In the genomic region with DNA sequence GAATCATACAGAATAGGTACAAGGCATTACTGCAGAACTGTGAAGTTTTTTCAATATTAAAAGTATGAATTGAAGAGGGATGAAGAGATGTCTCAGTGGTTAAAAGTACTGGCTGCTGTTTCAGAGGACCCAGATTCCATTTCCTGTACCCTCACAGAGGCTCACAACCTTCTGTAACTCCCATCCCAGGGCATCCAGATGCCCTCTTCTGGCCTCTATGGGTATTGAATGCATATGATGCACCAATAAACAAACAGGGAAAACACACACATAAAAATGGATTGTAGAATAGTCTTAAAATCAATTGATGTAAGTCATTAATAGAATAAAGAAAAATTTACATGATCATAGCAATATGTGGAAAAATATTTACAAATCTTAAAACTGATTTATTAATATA, we compare ENCODE assay signal across 19 mouse cellular contexts. TPM values are rescaled to one million over a fixed set of nuclear protein-coding genes. Genes with fewer than 3 reads are reported as not detected.
DNase-seq lines count a peak whose midpoint lies in the region; ATAC-seq and TF ChIP-seq lines count a peak whose summit lies in the region.
"Had no signal": no experiment of that assay in that cellular context is flagged by ENCODE, and none has a peak within 500 bp of the region (broad histone marks: within the 10 kb centered on the region; RNA-seq: fewer than 3 reads in every experiment).

No protein-coding gene starts in this region.

- no peaks in the 10 kb centered on the region for H3K79me2 ChIP-seq in CH12.LX (replicated peaks; ENCODE audit: control insufficient read depth, extremely low read depth, insufficient read depth, poor library complexity, severe bottlenecking)

- H3K36me3 ChIP-seq in liver, embryonic 14.5 days (replicated peaks; ENCODE audit: control insufficient read depth, insufficient read depth, low read depth) = no peaks in the 10 kb centered on the region
- H3K36me3 ChIP-seq in CH12.LX (replicated peaks in 1 of 2; ENCODE audit: control insufficient read depth in 1 of 2, insufficient read depth in 1 of 2, low read length in 1 of 2) = no peaks in the 10 kb centered on the region
- H3K36me3 ChIP-seq: liver, embryonic 13.5 days; midbrain, embryonic 12.5 days; neural tube, embryonic 13.5 days had no signal

- H3K4me1 ChIP-seq in liver, embryonic 14.5 days (replicated peaks; ENCODE audit: control insufficient read depth in 2 of 2, insufficient read depth in 2 of 2, low read length in 1 of 2) = no peaks in the 10 kb centered on the region
- H3K4me1 ChIP-seq in CH12.LX (ENCODE audit: control insufficient read depth in 1 of 2, insufficient read depth in 2 of 2) = peaks cover 0 to 6% of the 10 kb centered on the region in 2 experiments; a peak in 3 of 4 replicates
- H3K4me1 ChIP-seq: embryonic facial prominence, embryonic 13.5 days; forebrain, embryonic 13.5 days; liver, embryonic 13.5 days; midbrain, embryonic 12.5 days; neural tube, embryonic 13.5 days had no signal

- TF ChIP-seq EP300 in liver, embryonic 14.5 days (IDR thresholded peaks at IDR 0.05; ENCODE audit: low read depth) = no peak
- no peak for TF ChIP-seq EP300 in CH12.LX (IDR thresholded peaks at IDR 0.05; ENCODE audit: low read length)

- peak; percentile 29; the same call in 1 of the 2 replicates for TF ChIP-seq CTCF in liver, embryonic 14.5 days (IDR thresholded peaks at IDR 0.05; ENCODE audit: low read depth)
- TF ChIP-seq CTCF in CH12.LX (conservative IDR thresholded peaks at IDR 0.05 in 1 of 2, IDR thresholded peaks at IDR 0.05 in 1 of 2; ENCODE audit: low read depth in 2 of 2, low read length in 2 of 2) = peak; percentile 18 to 61; a peak in 3 of 4 replicates

- no peak overlapping the region for H3K4me3 ChIP-seq in liver, embryonic 14.5 days (ENCODE audit: insufficient read depth in 1 of 2, low read depth in 2 of 2, low read length in 2 of 2)
- no peak overlapping the region for H3K4me3 ChIP-seq in CH12.LX (replicated peaks in 1 of 3; ENCODE audit: low read depth in 2 of 3, low read length in 2 of 3, poor library complexity in 1 of 3)
- H3K4me3 ChIP-seq: embryonic facial prominence, embryonic 13.5 days; forebrain, embryonic 13.5 days; liver, embryonic 13.5 days; midbrain, embryonic 12.5 days; neural tube, embryonic 13.5 days had no signal

- ATAC-seq in liver, embryonic 14.5 days (ENCODE audit: insufficient read depth) = no peak
- peak; percentile 68 for ATAC-seq in granulocyte monocyte progenitor cell, adult 5-6 weeks (replicated peaks; ENCODE audit: poor library complexity, severe bottlenecking)
- no peak for ATAC-seq in frontal cortex, adult (ENCODE audit: low TSS enrichment)
- ATAC-seq: forebrain, embryonic 13.5 days had no signal

- no peak for TF ChIP-seq POLR2A in CH12.LX (IDR thresholded peaks at IDR 0.05; ENCODE audit: low read depth, low read length)

- H3K4me2 ChIP-seq in liver, embryonic 14.5 days (ENCODE audit: low read depth) = no peak overlapping the region
- no peak overlapping the region for H3K4me2 ChIP-seq in CH12.LX (ENCODE audit: insufficient read depth, low read depth, poor library complexity, severe bottlenecking)
- H3K4me2 ChIP-seq: embryonic facial prominence, embryonic 13.5 days; forebrain, embryonic 13.5 days; liver, embryonic 13.5 days; midbrain, embryonic 12.5 days; neural tube, embryonic 13.5 days had no signal

- no peaks in the 10 kb centered on the region for H3K27me3 ChIP-seq in liver, embryonic 14.5 days (ENCODE audit: control insufficient read depth, insufficient read depth, low read length)
- H3K27me3 ChIP-seq in CH12.LX (replicated peaks) = no peaks in the 10 kb centered on the region
- H3K27me3 ChIP-seq: embryonic facial prominence, embryonic 13.5 days; forebrain, embryonic 13.5 days; liver, embryonic 13.5 days; midbrain, embryonic 12.5 days; neural tube, embryonic 13.5 days had no signal

- H3K27ac ChIP-seq in liver, embryonic 14.5 days = no peak overlapping the region
- H3K27ac ChIP-seq in CH12.LX (ENCODE audit: insufficient read depth, low read depth) = no peak overlapping the region
- H3K27ac ChIP-seq: embryonic facial prominence, embryonic 13.5 days; forebrain, embryonic 13.5 days; liver, embryonic 13.5 days; midbrain, embryonic 12.5 days; neural tube, embryonic 13.5 days had no signal

- H3K9ac ChIP-seq in liver, embryonic 14.5 days (replicated peaks) = no peak overlapping the region
- H3K9ac ChIP-seq in CH12.LX (ENCODE audit: insufficient read depth, low read depth) = no peak overlapping the region
- H3K9ac ChIP-seq: embryonic facial prominence, embryonic 13.5 days; forebrain, embryonic 13.5 days; liver, embryonic 13.5 days; midbrain, embryonic 12.5 days; neural tube, embryonic 13.5 days had no signal

- in situ Hi-C loops in CH12.LX (cut with MboI; ENCODE audit: low pct_ligation_motif_present, low pct_unique_long_range_greater_than_20kb, low sequenced_read_pairs) = no loop called here

- H3K9me3 ChIP-seq in liver, embryonic 14.5 days (ENCODE audit: control insufficient read depth, low read length) = no peaks in the 10 kb centered on the region
- H3K9me3 ChIP-seq in CH12.LX (replicated peaks; ENCODE audit: low read length) = no peaks in the 10 kb centered on the region
- H3K9me3 ChIP-seq: embryonic facial prominence, embryonic 13.5 days; forebrain, embryonic 13.5 days; liver, embryonic 13.5 days; midbrain, embryonic 12.5 days; neural tube, embryonic 13.5 days had no signal

- TF ChIP-seq RAD21 in CH12.LX (IDR thresholded peaks at IDR 0.05; ENCODE audit: low read depth, low read length) = peak; percentile 51

- dilution Hi-C loops in CH12.LX (cut with MboI; ENCODE audit: extremely low pct_ligation_motif_present, extremely low pct_unique_long_range_greater_than_20kb, low sequenced_read_pairs) = no loop called here

- no peak for DNase-seq in liver, embryonic 14.5 days (ENCODE audit: low read depth in 3 of 3, low spot score in 3 of 3)
- DNase-seq in liver = no peak
- peak; percentile 21 for DNase-seq in CH12.LX (ENCODE audit: extremely low read depth)
- peak; percentile 4 to 33 for DNase-seq in thymus, postnatal 10 days (ENCODE audit: low spot score in 2 of 2)
- no peak for DNase-seq in MN1 (ENCODE audit: low spot score)
- DNase-seq: cerebellum, adult 8-10 months; heart, adult 11 months; kidney, postnatal 10 days; liver, embryonic 13.5 days; right cerebral cortex, postnatal 4 days had no signal

TF ChIP-seq in CH12.LX, 34 proteins besides CTCF, POLR2A, EP300 and RAD21:
- TF ChIP-seq IRF4 (IDR thresholded peaks at IDR 0.05; ENCODE audit: low read depth, low read length) = no peak
- TF ChIP-seq KAT2A (IDR thresholded peaks at IDR 0.05; ENCODE audit: insufficient replicate concordance, low read length) = no peak
- TF ChIP-seq MAX (IDR thresholded peaks at IDR 0.05; ENCODE audit: low read length) = no peak
- TF ChIP-seq UBTF (IDR thresholded peaks at IDR 0.05; ENCODE audit: low read depth, low read length) = no peak
- TF ChIP-seq CHD2 (IDR thresholded peaks at IDR 0.05; ENCODE audit: low read length) = no peak
- peak; percentile 68 for TF ChIP-seq SMC3 (IDR thresholded peaks at IDR 0.05; ENCODE audit: low read depth, low read length)
- TF ChIP-seq ZMIZ1 (IDR thresholded peaks at IDR 0.05; ENCODE audit: low read depth, low read length) = no peak

RNA-seq across cellular contexts. Expression of a gene that starts 54.9 kb away (rescaled TPM):
- not detected in 2 replicates for polyA plus RNA-seq in liver, embryonic 14.5 days (2012; rRNA removed)
- not detected in 2 replicates for polyA plus RNA-seq in liver, embryonic 14.5 days (2014; fragmentation: Nextera tagmentation; extraction: Ambion mirVana)
- total RNA-seq in CH12.LX (2012; rRNA removed) (not detected in 2 replicates), CH12.LX (2014; rRNA removed) (not detected in 2 replicates)
- polyA plus RNA-seq in CH12.LX (2012; ENCODE audit: insufficient read length, low read depth) = not detected in 2 replicates
- not detected in 2 replicates for total RNA-seq in granulocyte monocyte progenitor cell, adult 5-6 weeks (2014; fragmentation: Nextera tagmentation)
- not detected in 2 replicates for total RNA-seq in granulocyte monocyte progenitor cell, adult 5-6 weeks (2017)
- total RNA-seq: adrenal gland, postnatal 4 days; left cerebral cortex, adult 8-10 months had no signal
- polyA plus RNA-seq: embryonic facial prominence, embryonic 13.5 days; forebrain, embryonic 13.5 days; hindbrain, embryonic 11.5 days; liver, embryonic 13.5 days; midbrain, embryonic 12.5 days; neural tube, embryonic 13.5 days had no signal

RNA-seq across cellular contexts. Expression of a gene that starts 57.3 kb away (rescaled TPM):
- 0.01 and 0.02 TPM in 2 replicates for polyA plus RNA-seq in liver, embryonic 14.5 days (2012; rRNA removed)
- polyA plus RNA-seq in liver, embryonic 14.5 days (2014; fragmentation: Nextera tagmentation; extraction: Ambion mirVana) = 0.01 and 0.15 TPM in 2 replicates
- not detected in 2 replicates for total RNA-seq in CH12.LX (2012; rRNA removed)
- 0.03 and 0.05 TPM in 2 replicates for total RNA-seq in CH12.LX (2014; rRNA removed)
- polyA plus RNA-seq in CH12.LX (2012; ENCODE audit: insufficient read length, low read depth) = 0.21 and 0.48 TPM in 2 replicates
- total RNA-seq in granulocyte monocyte progenitor cell, adult 5-6 weeks (2014; fragmentation: Nextera tagmentation) = not detected in 2 replicates
- not detected in 2 replicates for total RNA-seq in granulocyte monocyte progenitor cell, adult 5-6 weeks (2017)
- polyA plus RNA-seq: liver, embryonic 13.5 days had no signal

Comparison
In these comparisons a context has a peak if more than half of its experiments do, and no peak if none do; other contexts are left out.
1. DNase-seq: peak in CH12.LX (single experiment) and thymus, postnatal 10 days (2 of 2); none in liver, embryonic 14.5 days (0 of 3), liver (single experiment) and MN1 (single experiment).